Mouse (Mus musculus) kidney, postnatal 14 days (tissue): Measurements from ENCODE around the gene Gm10570.

Experiments
- DNase-seq: peaks from one replicate; pipeline ENCODE4 v3.0.0; 2022; ENCODE audit warnings: mixed read lengths

Gm10570 gene

GRCm38 (mm10) chr4:130304746-130305145 is 3.7 kb downstream of the Gm10570 start:
- DNase-seq, result no peak

DNA sequence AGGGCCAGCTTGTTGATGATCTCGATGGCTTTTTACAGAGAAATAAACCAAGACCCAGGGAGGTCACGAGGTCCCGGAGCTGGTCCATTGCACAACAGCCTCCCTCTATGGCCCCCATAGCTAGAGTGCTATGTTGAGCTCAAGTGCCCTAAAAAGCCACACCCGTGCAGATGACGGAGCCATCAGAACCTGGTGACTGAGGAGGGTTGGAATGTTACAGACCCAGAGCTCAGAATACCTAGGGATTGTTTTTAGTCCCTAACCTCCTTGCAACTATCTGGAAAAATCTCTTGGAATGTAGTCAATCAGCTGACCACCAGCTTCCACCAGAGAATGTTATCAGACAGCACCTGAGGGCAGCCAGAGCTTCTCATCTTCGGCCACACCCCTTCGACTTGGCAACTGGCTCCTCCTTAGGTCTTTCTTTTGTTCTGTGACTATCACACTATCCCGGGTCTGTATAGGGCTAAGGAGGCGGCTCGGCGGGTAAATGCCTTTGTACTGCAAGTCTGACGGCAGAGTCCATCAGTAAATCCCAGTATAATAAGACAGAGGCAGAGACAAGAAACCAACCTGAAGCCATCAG is 6.1 kb downstream of the Gm10570 start:
- no peak for DNase-seq

- DNase-seq, result no peak
Measured at GRCm38 (mm10) chr4:130299629-130300018, 8.8 kb downstream of the Gm10570 start.

GRCm38 (mm10) chr4:130298877-130299628 is 9.4 kb downstream of the Gm10570 start:
- no peak for DNase-seq

DNA sequence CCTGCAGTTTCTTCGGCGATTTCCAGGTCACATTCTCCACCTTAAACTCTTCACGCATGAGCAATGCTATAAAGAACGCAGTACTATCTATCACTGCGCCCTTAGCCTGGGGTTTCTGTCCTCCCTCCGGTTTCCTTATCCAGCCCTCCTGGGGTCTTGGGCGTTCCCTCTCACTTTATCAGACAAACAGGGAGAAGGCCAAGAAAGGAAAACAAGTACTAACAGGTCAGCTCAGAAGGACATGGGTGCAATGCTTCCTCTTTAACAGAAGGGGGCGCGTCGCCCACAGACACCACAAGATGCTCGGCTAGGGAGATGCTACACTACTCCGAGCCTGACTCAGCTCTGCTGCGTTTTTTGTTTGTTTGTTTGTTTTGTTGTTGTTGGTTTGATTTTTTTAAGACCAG is 11.3 kb downstream of the Gm10570 start:
- no peak for DNase-seq

DNA sequence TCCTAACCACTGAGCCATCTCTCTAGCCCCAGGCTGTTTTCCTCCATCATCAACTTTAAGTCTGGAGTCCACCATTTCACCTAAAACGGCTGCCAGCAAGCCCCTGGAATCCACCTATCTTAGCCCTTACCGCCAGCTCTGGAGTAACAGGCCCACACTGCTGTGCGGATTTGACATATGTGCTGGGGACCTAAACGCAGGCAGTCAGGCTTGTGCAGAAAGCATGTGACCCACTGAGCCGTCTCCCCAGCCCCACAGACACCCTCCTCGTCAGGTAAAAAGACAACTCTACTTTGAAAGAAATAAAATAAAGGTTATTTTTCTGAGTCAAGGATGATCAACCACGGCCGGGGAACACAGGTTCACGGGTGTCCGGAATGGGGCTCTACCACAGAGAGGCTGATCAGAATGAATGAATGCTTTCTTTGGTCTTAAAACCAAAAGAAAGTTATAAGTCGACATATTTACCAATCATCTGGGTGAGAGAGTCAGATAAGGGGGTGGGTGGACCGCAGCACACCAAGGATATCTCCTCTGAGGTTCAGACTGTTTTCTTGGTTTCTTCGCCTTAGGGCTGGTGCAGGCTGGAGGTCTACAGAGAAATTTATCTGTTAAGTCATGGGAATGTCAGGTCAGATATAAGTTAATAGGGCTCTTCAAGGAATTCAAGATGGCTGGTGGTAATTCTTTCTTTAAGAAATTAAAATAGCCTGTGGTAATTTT is 12.1 kb downstream of the Gm10570 start:
- no peak for DNase-seq

GRCm38 (mm10) chr4:130295047-130295745 is 13.3 kb downstream of the Gm10570 start:
- no peak for DNase-seq

GRCm38 (mm10) chr4:130294513-130294912 is 14.0 kb downstream of the Gm10570 start:
- DNase-seq, result no peak

GRCm38 (mm10) chr4:130292271-130292670 is 16.2 kb downstream of the Gm10570 start:
- DNase-seq, result peak; percentile 83

DNA sequence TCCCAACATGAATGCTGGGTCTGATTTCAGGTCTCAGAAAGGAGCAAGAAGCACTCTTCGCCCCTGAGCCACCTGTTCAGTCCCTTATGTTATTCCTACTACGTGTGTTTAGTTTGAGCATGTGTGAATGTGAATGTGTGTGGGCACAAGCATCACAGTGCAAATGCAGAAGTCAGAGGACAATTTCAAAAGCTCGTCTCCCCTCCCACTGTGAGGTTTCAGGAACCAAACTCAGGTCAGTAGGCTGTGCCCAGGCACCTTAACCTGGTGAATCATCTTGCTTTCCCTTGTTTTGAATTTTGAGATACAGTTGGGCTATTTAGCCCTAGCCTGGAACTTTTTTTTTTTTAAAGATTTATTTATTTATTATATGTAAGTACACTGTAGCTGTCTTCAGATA is 18.6 kb downstream of the Gm10570 start:
- no peak for DNase-seq

- no peak for DNase-seq
Measured at GRCm38 (mm10) chr4:130286531-130286930, 21.9 kb downstream of the Gm10570 start.

- DNase-seq, result no peak
Measured at GRCm38 (mm10) chr4:130283826-130284225, 24.6 kb downstream of the Gm10570 start.

- DNase-seq, result no peak
Measured at GRCm38 (mm10) chr4:130282856-130283255, 25.6 kb downstream of the Gm10570 start.

DNA sequence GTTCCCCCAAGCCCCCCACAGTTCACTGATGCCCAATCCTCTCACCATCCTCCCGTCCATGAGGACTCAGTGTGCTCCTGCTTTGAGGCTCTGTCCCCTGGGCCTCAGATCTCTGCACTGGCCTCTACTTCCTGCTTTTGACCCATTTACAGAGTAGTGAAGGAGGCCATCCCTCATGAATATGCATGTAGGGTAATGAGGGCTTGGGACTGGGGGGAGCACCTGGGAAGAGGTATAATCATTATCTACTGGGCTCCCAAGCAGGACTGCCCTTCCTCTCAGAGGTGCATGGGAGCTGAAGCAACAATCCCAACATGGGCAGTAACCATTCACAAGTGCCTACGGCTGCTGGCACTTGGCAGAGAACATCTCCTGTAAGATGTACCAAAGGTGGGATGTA is 29.4 kb downstream of the Gm10570 start, which contains the start of gene Serinc2:
TSS of gene Serinc2 (minus strand) at position 101 of the 400 bp plus-strand sequence.
- no peak for DNase-seq

DNA sequence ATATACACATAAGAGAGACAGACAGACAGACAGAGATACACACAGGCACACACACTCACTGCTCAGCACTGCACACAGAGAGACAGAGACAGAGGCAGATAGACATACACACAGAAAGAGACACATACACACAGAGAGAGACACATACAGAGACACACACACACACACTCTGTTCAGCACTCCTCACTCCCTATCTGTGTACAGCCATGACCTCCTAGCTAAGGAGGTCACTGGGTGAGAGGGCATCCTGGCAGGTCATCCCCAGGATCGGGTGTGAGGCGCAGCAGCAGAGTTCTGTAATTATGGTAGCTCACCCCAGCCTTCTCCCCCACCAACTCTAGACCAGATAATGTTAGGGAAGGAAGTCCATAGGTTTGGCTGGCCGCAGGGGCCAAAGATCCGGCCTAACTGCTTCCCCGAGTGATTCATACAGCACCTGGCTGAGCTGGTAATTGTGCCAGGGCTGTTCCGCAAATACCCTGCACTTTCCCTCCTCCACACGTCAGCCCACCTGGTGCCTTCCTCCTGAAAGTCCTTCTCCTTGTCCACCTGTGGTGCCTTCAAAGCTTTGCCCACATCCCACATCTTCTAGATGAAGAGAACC is 31.8 kb downstream of the Gm10570 start:
- no peak for DNase-seq

DNA sequence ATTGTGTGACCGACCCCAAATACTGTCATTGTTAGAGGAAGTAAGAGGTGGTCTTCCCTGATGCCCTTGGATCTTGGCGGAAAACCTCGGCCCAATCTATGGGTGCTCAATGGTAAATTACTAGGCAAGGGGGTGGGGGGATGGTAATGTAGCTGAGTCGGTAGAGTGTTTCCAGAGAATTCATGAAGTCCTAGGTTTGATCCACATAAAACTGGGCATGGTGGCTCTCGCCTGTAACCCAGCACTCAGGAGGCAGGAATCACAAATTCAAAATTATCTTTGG is 32.7 kb downstream of the Gm10570 start:
- DNase-seq, result no peak

DNA sequence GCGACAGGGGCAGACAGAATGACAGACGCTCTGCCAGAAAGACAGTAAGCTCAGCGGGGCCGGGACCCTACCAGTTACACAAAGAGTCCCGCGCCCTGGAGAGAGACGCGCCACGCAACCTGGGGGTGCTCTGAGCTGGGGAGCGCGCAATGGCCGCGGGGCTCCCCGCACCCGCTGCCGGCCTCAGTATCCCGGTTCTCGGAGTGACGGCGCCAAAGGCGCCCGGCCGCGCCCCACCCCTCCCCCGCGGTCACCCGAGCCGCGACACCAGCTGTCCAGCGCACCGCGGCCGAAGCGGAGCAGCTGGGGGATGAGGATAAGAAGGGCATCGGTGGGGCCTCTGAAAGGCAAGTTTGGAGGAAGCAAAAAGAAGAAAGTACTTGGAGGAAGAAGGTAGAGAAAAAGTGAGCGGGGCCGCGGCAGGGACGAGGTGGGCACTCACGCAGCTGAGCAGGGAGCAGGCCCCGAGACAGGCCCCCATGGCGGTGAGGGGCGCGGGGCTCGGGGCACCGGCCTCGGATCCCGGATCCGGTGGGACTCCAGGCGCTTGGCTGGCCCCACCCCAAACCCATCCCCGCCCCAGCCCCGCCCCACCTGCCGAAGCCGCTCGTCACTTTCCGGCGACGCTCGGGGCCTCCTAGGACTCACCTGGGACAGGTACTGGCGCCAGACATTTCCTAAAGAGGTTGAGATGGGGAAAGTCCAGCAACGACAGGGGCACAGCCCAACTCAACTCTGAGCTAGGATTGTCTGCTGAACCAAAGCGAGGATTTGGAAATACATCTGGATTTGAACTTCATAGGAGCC is 33.3 kb downstream of the Gm10570 start:
- DNase-seq, result peak; percentile 68

- DNase-seq, result no peak
Measured at GRCm38 (mm10) chr4:130274346-130275015, 34.0 kb downstream of the Gm10570 start.

DNA sequence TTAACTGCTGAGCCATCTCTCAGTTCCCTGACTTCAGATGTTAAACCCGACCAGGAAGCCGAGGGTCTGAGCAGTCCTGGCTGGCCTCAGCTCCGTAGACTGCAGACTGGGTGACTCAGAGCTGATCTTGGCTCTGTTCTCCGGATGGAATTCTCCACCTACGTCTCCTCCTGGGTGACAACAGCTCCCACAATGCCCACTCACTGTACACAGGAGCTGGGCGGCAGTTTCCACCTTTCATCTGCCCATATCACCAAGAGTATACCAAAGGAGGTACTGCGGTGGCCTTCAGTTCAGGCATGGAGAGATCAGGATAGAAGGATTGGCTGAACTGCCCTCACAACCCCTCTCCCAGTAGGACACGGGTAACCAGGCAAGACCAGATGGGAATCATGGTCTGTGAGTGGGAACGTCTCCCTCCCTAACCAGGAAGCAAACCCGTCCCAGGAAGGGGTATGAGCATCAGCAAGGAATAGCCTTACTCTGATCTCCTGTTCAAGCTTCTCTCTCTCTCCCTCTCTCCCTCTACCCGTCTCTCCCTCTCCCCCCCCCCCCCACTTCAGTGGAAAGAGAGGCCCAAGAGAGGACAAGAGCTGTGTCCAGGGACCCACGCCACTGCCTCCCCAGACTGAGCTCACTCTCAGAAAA is 34.7 kb downstream of the Gm10570 start:
- peak; percentile 21 for DNase-seq

GRCm38 (mm10) chr4:130270611-130271347 is 37.7 kb downstream of the Gm10570 start:
- no peak for DNase-seq
